Mouse (Mus musculus) mesoderm, embryonic 11.5 days (tissue): ENCODE measurements around the gene Fam53b.

ENCODE experiments used
- DNase-seq: peaks from one replicate; pipeline ENCODE4 v3.0.0-alpha.2; 2012; ENCODE audit warnings: low read depth, low spot score

Fam53b gene

GRCm38 (mm10) chr7:132813416-132814088 is at the start of gene Fam53b:
Fam53b (minus strand) TSS chr7:132813886.
- DNase-seq, result peak; percentile 82

- DNase-seq, result peak; percentile 88
Measured at GRCm38 (mm10) chr7:132859042-132859958, 45.6 kb upstream of the Fam53b start, which contains the start of gene Abraxas2. Abraxas2 (plus strand) TSS chr7:132859225.

- no peak for DNase-seq
Measured at GRCm38 (mm10) chr7:132858043-132858608, 44.4 kb upstream of the Fam53b start.

- no peak for DNase-seq
Measured at GRCm38 (mm10) chr7:132856083-132856482, 42.4 kb upstream of the Fam53b start.

- no peak for DNase-seq
Measured at GRCm38 (mm10) chr7:132853946-132854345, 40.3 kb upstream of the Fam53b start.

- DNase-seq, result no peak
Measured at GRCm38 (mm10) chr7:132853361-132853760, 39.7 kb upstream of the Fam53b start.

- peak; percentile 89 for DNase-seq
Measured at GRCm38 (mm10) chr7:132852173-132852844, 38.6 kb upstream of the Fam53b start, which contains the start of gene Eef1akmt2. Eef1akmt2 (minus strand) TSS chr7:132852673.

- DNase-seq, result no peak
Measured at GRCm38 (mm10) chr7:132843152-132843551, 29.5 kb upstream of the Fam53b start.

- no peak for DNase-seq
Measured at GRCm38 (mm10) chr7:132842455-132842854, 28.8 kb upstream of the Fam53b start.

GRCm38 (mm10) chr7:132841287-132841686 is 27.6 kb upstream of the Fam53b start:
- no peak for DNase-seq

GRCm38 (mm10) chr7:132830955-132831354 is 17.3 kb upstream of the Fam53b start:
- DNase-seq, result no peak

- no peak for DNase-seq
Measured at GRCm38 (mm10) chr7:132824346-132825022, 10.8 kb upstream of the Fam53b start.

GRCm38 (mm10) chr7:132823832-132824231 is 10.1 kb upstream of the Fam53b start:
- no peak for DNase-seq

GRCm38 (mm10) chr7:132820692-132821091 is 7.0 kb upstream of the Fam53b start:
- no peak for DNase-seq

- DNase-seq, result no peak
Measured at GRCm38 (mm10) chr7:132817056-132817455, 3.4 kb upstream of the Fam53b start.

- DNase-seq, result no peak
Measured at GRCm38 (mm10) chr7:132816528-132816927, 2.8 kb upstream of the Fam53b start.

GRCm38 (mm10) chr7:132815081-132815480 is 1.4 kb upstream of the Fam53b start:
- DNase-seq, result peak; percentile 63

GRCm38 (mm10) chr7:132814089-132814450 is 384 bp upstream of the Fam53b start:
- DNase-seq, result no peak

- DNase-seq, result peak; percentile 61
Measured at GRCm38 (mm10) chr7:132812619-132813415, 869 bp downstream of the Fam53b start.
